Mouse (Mus musculus) lung, postnatal 10 days (tissue): ENCODE measurements around the gene Fkbp1b.
"Not testable (repeated sequence)": the region's sequence is repeated elsewhere in the genome, so short reads cannot be mapped to it uniquely, and the experiment has no call there.

Experiments used
- DNase-seq: peaks from one replicate; pipeline ENCODE4 v3.0.0; 2021

The Fkbp1b gene

GRCm38 (mm10) chr12:4842890-4843597, 1.7 kb upstream of the Fkbp1b start, which contains the start of gene Wdcp:
Gene Wdcp, plus strand, starts transcription at chr12:4843303.
- peak; percentile 93 for DNase-seq

DNA sequence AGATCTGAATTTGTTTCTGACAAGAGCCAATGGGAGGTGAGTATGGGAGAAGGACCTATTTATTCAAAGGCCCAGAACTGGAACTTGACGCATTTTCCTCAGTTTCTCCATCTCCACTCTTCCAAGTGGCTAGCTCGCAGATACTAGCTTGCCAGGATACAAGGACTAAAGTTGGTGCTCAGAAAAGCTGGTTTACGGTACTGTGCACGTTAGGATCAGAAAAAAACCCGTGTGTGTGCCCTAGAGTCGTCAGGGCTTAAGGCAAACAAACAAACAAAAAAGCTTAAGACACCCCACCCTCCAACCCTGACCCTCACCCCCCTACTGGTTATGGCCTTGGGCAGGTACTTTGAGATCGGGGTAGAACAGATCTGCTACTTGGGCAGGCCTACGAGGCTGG, 1.1 kb upstream of the Fkbp1b start:
- DNase-seq: no peak

DNA sequence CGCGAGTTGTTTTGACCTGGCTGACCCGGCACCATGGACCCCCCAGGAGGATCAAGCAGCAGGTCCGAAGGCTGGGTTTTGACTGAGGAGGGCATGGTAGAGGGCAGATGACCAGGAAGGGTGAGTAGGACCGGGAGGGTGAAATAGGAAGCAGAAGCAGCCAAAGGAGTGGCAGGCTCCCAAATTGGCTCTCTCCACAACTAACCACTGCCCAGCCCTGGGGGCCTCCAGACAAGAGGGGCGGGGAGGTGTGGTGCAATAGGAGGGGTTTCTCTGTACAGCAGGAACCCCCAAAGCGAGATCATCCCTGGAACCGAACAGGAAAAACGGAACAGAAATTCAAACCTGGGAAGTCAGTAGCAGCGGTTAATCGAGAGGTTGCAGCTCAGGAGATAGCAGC, 650 bp downstream of the Fkbp1b start:
- peak; percentile 18 for DNase-seq

DNA sequence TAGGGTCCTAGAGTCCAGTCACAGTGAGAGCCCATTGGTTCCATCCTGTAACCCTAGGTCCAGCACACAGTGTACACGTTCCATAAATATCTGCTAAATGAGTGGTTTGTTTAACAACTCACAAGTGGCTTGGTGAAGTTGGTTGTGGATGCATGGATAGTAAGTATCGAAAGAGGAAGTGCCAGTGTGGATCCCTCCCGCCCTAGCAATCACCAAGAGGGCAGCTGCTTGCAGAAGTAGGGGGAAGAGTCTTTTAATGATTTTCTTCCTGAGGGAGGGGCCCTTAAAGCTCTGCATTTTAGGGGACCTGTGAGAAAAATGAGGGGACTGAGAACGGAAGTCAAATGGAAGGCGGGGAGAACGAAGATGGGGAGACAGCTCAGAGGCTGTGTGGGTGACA, 1.4 kb downstream of the Fkbp1b start:
- no peak for DNase-seq

DNA sequence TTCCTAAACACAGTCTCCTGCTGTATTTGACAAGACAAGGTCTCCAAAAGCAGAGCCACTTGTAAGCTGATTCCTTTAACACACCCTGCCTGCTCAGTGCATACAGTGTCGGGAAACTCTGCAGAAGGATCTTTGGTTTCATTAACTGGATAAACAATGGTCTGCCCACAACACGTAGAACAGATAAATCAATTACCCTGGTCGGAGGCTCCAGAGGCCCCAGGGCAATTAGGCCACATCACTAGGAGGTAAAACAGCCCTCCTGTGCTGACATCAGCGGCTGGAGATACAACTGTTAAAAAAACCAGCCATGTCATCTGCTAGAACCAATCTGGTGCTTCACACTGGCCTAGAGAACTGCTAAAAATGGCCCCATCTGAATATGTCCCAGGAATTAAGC, 4.4 kb downstream of the Fkbp1b start:
- no peak for DNase-seq

DNA sequence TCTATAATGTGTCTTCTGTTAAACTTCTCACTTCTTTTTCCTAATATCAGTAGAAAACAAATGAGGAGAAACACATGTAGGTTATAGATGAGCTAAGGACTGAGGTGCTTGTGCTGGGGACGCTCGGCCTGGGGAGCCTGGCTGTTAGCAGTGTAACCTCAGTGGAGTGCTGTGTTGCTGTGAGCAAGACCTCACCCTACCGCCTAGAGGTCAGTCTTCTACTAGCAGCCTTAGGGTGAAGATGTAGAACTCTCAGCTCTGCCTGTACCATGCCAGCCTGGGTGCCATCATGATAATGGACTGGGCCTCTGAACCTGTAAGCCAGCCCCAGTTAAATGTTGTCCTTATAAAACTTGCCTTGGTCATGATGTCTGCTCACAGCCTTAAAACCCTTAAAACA, 14.1 kb downstream of the Fkbp1b start:
- no peak for DNase-seq

DNA sequence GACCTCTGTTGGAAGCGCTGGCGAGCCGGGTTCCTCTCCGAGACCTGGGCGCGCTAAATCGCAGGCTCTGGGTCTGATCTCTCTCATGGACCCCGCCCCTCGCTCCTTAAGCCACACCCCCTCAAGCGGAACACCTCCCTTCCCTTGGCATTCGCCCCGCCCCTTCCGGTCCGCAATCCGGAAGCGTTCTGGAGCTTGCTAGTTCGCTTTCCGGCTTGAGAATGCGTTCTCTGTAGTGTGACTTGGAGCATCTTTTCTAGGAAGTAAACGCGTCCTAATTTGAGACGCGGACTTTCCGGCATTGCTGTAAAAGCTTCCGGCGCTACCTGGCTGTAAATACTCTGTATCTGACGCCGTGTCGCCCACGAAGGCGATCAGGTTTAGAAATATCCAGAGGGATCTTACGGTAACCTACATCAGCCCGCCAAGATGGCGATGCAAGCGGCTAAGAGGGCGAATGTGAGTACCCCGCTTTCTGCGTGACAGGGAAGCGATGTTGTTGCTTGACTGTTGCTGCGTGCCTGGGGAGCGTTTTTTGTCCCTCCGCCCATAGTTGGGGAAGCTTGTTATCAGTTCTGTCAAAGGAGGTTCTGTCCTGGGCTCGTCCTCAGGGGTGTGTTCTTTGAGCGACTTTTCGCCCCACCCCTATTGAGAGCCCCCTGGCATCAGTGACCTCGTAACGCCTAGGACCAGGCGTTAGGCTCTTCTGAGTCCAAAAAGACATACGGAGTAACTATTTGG, 23.9 kb downstream of the Fkbp1b start, which contains the start of gene Sf3b6:
TSS of gene Sf3b6 (plus strand) at position 184 of the 741 bp plus-strand sequence.
- peak; percentile 99 for DNase-seq

DNA sequence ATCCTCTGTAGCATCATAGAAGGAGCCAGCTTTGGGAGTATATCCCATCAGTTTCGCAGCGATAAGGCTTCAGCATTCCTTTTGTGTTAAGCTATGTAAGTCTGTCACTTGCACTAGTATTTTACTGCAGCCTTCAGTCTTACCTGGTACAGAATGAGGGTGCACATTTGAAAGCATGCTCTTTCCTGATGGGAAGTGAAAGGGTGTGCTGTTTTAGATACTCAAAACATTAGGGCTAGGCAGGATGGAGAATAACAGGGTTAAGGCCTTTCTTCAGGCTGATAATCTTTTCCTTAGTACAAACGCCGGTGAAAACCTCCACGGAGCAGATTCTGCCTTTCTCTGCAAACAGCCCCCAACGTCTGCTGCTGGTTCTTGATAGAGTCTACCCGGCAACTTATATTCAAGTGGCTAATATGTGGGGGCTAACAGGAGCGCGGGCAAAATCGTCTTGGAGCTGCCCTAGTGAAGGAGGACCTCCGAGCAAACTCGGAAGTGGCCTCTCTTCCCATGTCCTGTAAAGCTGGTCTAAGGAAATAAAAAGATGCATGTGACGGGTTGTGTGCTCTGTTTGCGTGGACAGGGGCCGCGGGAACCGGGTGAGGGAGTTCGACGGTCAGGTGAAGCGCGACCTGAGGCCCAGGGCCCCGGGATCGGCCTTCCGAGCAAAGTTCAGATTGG, 24.6 kb downstream of the Fkbp1b start:
- no peak for DNase-seq

DNA sequence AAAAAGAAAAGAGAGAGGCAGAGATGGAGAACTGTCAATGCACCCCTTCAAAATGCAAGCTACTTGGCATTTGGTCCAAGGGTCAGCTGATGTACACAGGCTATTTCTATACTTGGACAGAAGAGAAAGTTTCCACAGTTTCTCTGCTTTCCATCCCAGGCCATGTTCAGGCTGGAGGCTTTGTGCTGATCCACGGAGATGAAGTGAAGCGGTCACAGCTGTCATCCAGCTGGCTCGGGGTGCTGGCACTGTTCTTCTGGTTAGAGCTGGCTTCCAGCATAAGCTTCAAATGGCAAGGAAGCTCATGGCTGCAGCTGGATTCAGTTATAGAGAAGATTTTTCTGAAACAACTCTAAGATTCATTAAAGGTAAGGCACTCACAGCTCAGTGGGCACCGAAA, 27.8 kb downstream of the Fkbp1b start:
- DNase-seq: peak; percentile 73

- DNase-seq: no peak
Measured at GRCm38 (mm10) chr12:4811705-4812104, 29.7 kb downstream of the Fkbp1b start.

GRCm38 (mm10) chr12:4811036-4811435, 30.4 kb downstream of the Fkbp1b start:
- no peak for DNase-seq

DNA sequence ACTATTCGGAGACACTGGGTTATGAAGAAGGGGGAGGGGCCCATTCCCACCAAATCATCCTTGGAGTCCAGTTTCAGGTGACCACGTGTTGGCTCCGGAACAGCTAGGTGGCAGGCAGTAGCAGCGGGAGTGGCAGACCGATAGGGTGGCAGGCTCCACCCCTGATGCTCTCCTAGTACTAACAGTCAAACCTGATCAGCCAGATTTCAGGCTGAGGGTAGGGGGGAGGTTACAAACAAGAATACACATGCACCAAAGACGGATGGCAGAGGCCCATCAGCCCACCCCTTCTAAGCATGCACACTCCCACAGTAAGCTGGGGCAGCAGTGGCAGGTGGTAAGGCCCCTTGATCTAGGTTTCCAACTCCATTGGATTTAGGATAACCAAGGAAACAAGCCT, 43.9 kb downstream of the Fkbp1b start:
- not testable (repeated sequence) for DNase-seq

DNA sequence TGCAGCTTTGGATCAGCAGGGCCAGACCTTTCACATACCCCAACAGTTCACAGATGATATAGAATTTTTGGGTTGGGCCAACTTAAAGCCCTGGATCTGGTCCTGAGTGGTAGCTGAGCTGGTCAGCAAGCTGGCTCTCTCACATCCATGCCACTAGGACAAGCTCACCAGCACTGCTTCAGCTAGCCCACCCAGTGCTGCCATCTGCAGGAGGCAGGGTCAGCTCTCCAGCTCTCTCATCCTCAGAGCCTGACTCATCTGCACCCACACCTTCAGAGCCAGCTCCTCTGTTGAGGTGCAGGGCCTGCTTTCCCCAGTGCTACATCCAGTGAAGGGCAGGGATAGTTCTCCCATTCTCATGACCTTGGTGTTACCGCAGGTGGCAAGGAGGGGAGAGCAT, 47.7 kb downstream of the Fkbp1b start:
- no peak for DNase-seq

GRCm38 (mm10) chr12:4788128-4788527, 53.3 kb downstream of the Fkbp1b start:
- not testable (repeated sequence) for DNase-seq

DNA sequence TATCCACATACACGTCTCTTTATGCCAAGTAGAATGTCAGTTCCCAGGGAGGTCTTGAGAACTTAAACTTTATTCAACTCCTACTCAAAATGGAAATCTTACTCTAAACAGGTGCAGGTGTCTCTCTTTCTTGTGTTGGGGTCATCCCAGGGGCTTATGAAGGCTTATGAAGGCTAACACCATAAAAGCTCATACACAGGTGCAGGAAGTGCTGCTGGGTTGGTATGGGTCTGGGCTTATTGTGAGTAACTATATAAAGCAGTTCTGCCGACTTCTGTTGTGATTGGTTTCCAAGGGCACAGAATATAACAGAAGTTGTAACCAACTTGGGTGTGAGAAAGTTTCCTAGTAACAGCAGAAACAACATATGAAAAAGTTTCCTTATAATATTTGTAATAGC, 56.9 kb downstream of the Fkbp1b start:
- no peak for DNase-seq

DNA sequence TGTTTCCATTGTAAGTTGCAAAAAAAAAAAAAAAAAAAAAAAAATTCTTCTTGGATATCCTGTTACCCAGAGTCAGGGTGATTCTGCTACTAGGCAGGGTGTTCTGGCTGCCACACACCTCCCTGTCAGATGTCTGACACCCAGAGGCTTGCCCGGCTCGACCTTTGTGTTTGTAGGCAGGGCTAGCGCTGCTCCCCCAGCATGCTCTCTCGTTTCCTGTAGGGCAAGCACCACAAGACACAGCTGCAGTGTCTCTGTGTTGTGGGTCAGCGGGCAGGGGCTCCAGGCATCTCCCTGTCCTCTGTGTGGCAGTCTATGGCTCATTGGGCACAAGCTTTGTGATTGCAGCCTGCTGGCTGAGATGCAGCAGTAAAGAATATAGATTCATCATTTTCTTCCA, 57.8 kb downstream of the Fkbp1b start:
- DNase-seq: no peak
